Mouse (Mus musculus) erythroblast, embryonic 14.5 days (primary cell): ENCODE measurements at regions not wholly inside any gene's neighbourhood (a gene's known extent, or its start where the extent isn't known, plus 50 kb on each side); places are given as distances from the start of the nearest gene placed in this dataset.

ENCODE experiments used
- H3K27me3 ChIP-seq: 2 replicates; pipeline ENCODE4 v1.6.1; 2012; ENCODE audit warnings: inconsistent platforms; ENCODE audit not compliant: control insufficient read depth
- H3K36me3 ChIP-seq: 2 replicates; pipeline ENCODE4 v1.6.1; 2012; ENCODE audit warnings: mild to moderate bottlenecking, inconsistent platforms; ENCODE audit not compliant: control insufficient read depth
- H3K4me1 ChIP-seq: 2 replicates; pipeline ENCODE4 v1.6.1; 2012; ENCODE audit warnings: inconsistent platforms; ENCODE audit not compliant: control insufficient read depth
- H3K4me3 ChIP-seq: replicated peaks from 2 replicates; pipeline ENCODE3; 2012; ENCODE audit warnings: moderate library complexity, mild to moderate bottlenecking, inconsistent platforms
- H3K9me3 ChIP-seq: 2 replicates; pipeline ENCODE4 v1.6.1; 2012; ENCODE audit warnings: low read length, inconsistent platforms, mixed read lengths; ENCODE audit not compliant: control insufficient read depth
- GATA1 ChIP-seq: IDR thresholded peaks from 2 replicates; pipeline ENCODE4 v1.6.1; 2012; ENCODE audit warnings: low read length, inconsistent platforms, mixed read lengths
- TAL1 ChIP-seq: IDR thresholded peaks from 3 replicates; pipeline ENCODE4 v1.6.1; 2012; ENCODE audit warnings: low read length, inconsistent platforms, mixed read lengths

- TF ChIP-seq GATA1, result no peak
- no peak for TF ChIP-seq TAL1
- no peaks in the 10 kb centered on the region for H3K36me3 ChIP-seq
- H3K9me3 ChIP-seq, result no peaks in the 10 kb centered on the region
- H3K4me3 ChIP-seq, result no peak overlapping the region
- no peaks in the 10 kb centered on the region for H3K4me1 ChIP-seq
- H3K27me3 ChIP-seq, result peaks cover 2% of the 10 kb centered on the region
Observed at GRCm38 (mm10) chr16:93017025-93017424, 191.1 kb upstream of the Runx1 start.

GRCm38 (mm10) chr16:93015636-93016035, 189.7 kb upstream of the Runx1 start:
- no peaks in the 10 kb centered on the region for H3K36me3 ChIP-seq
- TF ChIP-seq TAL1 (no peak), GATA1 (no peak)
- no peak overlapping the region for H3K4me3 ChIP-seq
- peaks cover 2% of the 10 kb centered on the region for H3K27me3 ChIP-seq
- no peaks in the 10 kb centered on the region for H3K9me3 ChIP-seq
- peaks cover 2% of the 10 kb centered on the region for H3K4me1 ChIP-seq

GRCm38 (mm10) chr16:93014991-93015390, 189.0 kb upstream of the Runx1 start:
- H3K4me3 ChIP-seq, result no peak overlapping the region
- H3K27me3 ChIP-seq, result peaks cover 2% of the 10 kb centered on the region
- no peaks in the 10 kb centered on the region for H3K9me3 ChIP-seq
- H3K4me1 ChIP-seq, result peaks cover 2% of the 10 kb centered on the region
- H3K36me3 ChIP-seq, result no peaks in the 10 kb centered on the region
- TF ChIP-seq TAL1, result no peak
- no peak for TF ChIP-seq GATA1

GRCm38 (mm10) chr16:93013881-93014280, 187.9 kb upstream of the Runx1 start:
- TF ChIP-seq TAL1 (no peak), GATA1 (no peak)
- H3K27me3 ChIP-seq, result peaks cover 2% of the 10 kb centered on the region

GRCm38 (mm10) chr16:93013256-93013655, 187.3 kb upstream of the Runx1 start:
- peaks cover 2% of the 10 kb centered on the region for H3K4me1 ChIP-seq
- no peaks in the 10 kb centered on the region; the same call in 1 of the 2 replicates for H3K9me3 ChIP-seq
- peaks cover 2% of the 10 kb centered on the region for H3K27me3 ChIP-seq

More at GRCm38 (mm10) chr16:93013881-93014280, 187.9 kb upstream of the Runx1 start:
- no peaks in the 10 kb centered on the region for H3K36me3 ChIP-seq
- peaks cover 2% of the 10 kb centered on the region for H3K4me1 ChIP-seq
- H3K9me3 ChIP-seq, result no peaks in the 10 kb centered on the region; the same call in 1 of the 2 replicates
- no peak overlapping the region for H3K4me3 ChIP-seq

GRCm38 (mm10) chr16:93011474-93011873, 185.5 kb upstream of the Runx1 start:
- peaks cover 14% of the 10 kb centered on the region for H3K27me3 ChIP-seq
- TF ChIP-seq GATA1 (no peak), TAL1 (no peak)
- H3K9me3 ChIP-seq, result no peaks in the 10 kb centered on the region; the same call in 1 of the 2 replicates

More at GRCm38 (mm10) chr16:93013256-93013655, 187.3 kb upstream of the Runx1 start:
- H3K4me3 ChIP-seq, result no peak overlapping the region
- no peak for TF ChIP-seq GATA1
- TF ChIP-seq TAL1, result no peak
- no peaks in the 10 kb centered on the region for H3K36me3 ChIP-seq

GRCm38 (mm10) chr16:93006321-93006984, 180.5 kb upstream of the Runx1 start:
- Histone ChIP-seq H3K9me3 (no peaks in the 10 kb centered on the region; the same call in 1 of the 2 replicates), H3K36me3 (no peaks in the 10 kb centered on the region), H3K27me3 (peaks cover 24% of the 10 kb centered on the region), H3K4me3 (no peak overlapping the region), H3K4me1 (peaks cover 2% of the 10 kb centered on the region)
- TF ChIP-seq TAL1 (no peak), GATA1 (no peak)

More at GRCm38 (mm10) chr16:93011474-93011873, 185.5 kb upstream of the Runx1 start:
- Histone ChIP-seq H3K36me3 (no peaks in the 10 kb centered on the region), H3K4me1 (peaks cover 2% of the 10 kb centered on the region), H3K4me3 (no peak overlapping the region)

- no peaks in the 10 kb centered on the region for H3K36me3 ChIP-seq
- H3K27me3 ChIP-seq, result peaks cover 24% of the 10 kb centered on the region
- no peaks in the 10 kb centered on the region; the same call in 1 of the 2 replicates for H3K9me3 ChIP-seq
Observed at GRCm38 (mm10) chr16:93005470-93005869, 179.5 kb upstream of the Runx1 start.

GRCm38 (mm10) chr16:93003830-93004229, 177.9 kb upstream of the Runx1 start:
- Histone ChIP-seq H3K9me3 (peaks cover 2% of the 10 kb centered on the region; the same call in 1 of the 2 replicates), H3K36me3 (no peaks in the 10 kb centered on the region), H3K4me1 (no peaks in the 10 kb centered on the region), H3K27me3 (peaks cover 24% of the 10 kb centered on the region), H3K4me3 (no peak overlapping the region)
- TF ChIP-seq GATA1 (no peak), TAL1 (no peak)

More at GRCm38 (mm10) chr16:93005470-93005869, 179.5 kb upstream of the Runx1 start:
- TF ChIP-seq TAL1 (no peak), GATA1 (no peak)
- H3K4me3 ChIP-seq, result no peak overlapping the region
- no peaks in the 10 kb centered on the region for H3K4me1 ChIP-seq

- TF ChIP-seq GATA1 (no peak), TAL1 (no peak)
- peaks cover 13% of the 10 kb centered on the region for H3K27me3 ChIP-seq
- H3K36me3 ChIP-seq, result no peaks in the 10 kb centered on the region
- peaks cover 6% of the 10 kb centered on the region; the same call in 1 of the 2 replicates for H3K9me3 ChIP-seq
- H3K4me3 ChIP-seq, result no peak overlapping the region
- no peaks in the 10 kb centered on the region for H3K4me1 ChIP-seq
Observed at GRCm38 (mm10) chr16:92998689-92999088, 172.7 kb upstream of the Runx1 start.
